Mouse (Mus musculus): ENCODE results near the gene Ankrd26.

The Ankrd26 gene

GRCm38 (mm10) chr6:118478957-118479708, 82.9 kb downstream of the Ankrd26 start, which contains the start of gene Zfp9:
TSS of gene Zfp9 (minus strand) at chr6:118479320.
- peak; percentile 78 to 88 for DNase-seq

GRCm38 (mm10) chr6:118477875-118478785, 83.9 kb downstream of the Ankrd26 start:
- no peak for DNase-seq

- DNase-seq, result no peak
Measured at GRCm38 (mm10) chr6:118462069-118462705, 99.8 kb downstream of the Ankrd26 start.

GRCm38 (mm10) chr6:118457726-118458125, 104.3 kb downstream of the Ankrd26 start:
- no peak for DNase-seq

- DNase-seq, result peak; percentile 92 to 93
Measured at GRCm38 (mm10) chr6:118455042-118455631, 106.9 kb downstream of the Ankrd26 start, which contains the start of gene Zfp248. TSS of gene Zfp248 (minus strand) at chr6:118455528.

GRCm38 (mm10) chr6:118454452-118454851, 107.6 kb downstream of the Ankrd26 start:
- no peak for DNase-seq
